Comparison of ENCODE assay signal across 8 mouse cellular contexts in the genomic region with DNA sequence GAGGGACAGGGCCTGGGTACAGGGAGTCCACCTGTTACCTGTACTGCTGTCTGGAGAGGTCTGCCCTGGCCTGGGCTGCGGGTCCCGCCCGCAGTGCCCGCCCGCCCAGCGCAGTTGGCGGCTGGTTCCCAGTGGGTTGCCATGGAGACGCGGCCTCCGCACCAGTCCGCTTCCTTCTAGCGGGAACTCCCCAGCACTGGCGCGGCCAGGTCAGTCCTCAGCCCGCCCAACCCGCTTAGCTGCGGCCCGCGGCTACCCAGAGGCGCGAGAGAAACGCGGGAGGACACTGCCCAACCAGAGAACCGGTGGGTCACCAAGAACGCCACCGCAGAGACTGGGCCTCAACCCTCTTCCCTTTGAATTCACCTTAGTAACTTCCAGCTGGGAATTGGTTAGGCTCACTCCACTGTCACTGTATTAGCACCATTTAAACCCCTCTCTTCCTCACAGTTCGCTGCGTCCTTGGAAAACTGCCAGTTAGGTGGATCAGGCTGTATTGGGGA. TPM values are rescaled to one million over a fixed set of nuclear protein-coding genes. Genes with fewer than 3 reads are reported as not detected.
DNase-seq lines count a peak whose midpoint lies in the region; ATAC-seq and TF ChIP-seq lines count a peak whose summit lies in the region.

Deup1 (minus strand) TSS at position 149 of the 503 bp plus-strand sequence.

- H3K27ac ChIP-seq in limb, embryonic 12.5 days: no peak within 1 kb of the TSS
- H3K27ac ChIP-seq in midbrain, embryonic 13.5 days: no peak within 1 kb of the TSS
- peak within 1 kb of the TSS; percentile 85 for H3K27ac ChIP-seq in testis, adult 2 months (ENCODE audit: control insufficient read depth, insufficient read depth, low read depth, low read length)

- peak; percentile 57 for TF ChIP-seq POLR2A in testis, adult 2 months (IDR thresholded peaks at IDR 0.05; ENCODE audit: control insufficient read depth, low read depth, low read length)

- WGBS in limb, embryonic 12.5 days: 1% methylated on average over 28 of the region's 28 CpGs
- under 1% methylated on average over 28 of the region's 28 CpGs for WGBS in midbrain, embryonic 13.5 days

- peak within 1 kb of the TSS; percentile 69 for H3K4me2 ChIP-seq in limb, embryonic 12.5 days
- H3K4me2 ChIP-seq in midbrain, embryonic 13.5 days (replicated peaks): peak within 1 kb of the TSS; percentile 72

- no peaks in the 10 kb centered on the region for H3K36me3 ChIP-seq in limb, embryonic 12.5 days
- no peaks in the 10 kb centered on the region for H3K36me3 ChIP-seq in midbrain, embryonic 13.5 days
- H3K36me3 ChIP-seq in testis, adult 2 months (ENCODE audit: control insufficient read depth, insufficient read depth, low read length): no peaks in the 10 kb centered on the region

- peak within 1 kb of the TSS; percentile 37 for H3K4me3 ChIP-seq in limb, embryonic 12.5 days (replicated peaks)
- peak within 1 kb of the TSS; percentile 41 for H3K4me3 ChIP-seq in midbrain, embryonic 13.5 days (replicated peaks)
- peak within 1 kb of the TSS; percentile 71 for H3K4me3 ChIP-seq in testis, adult 2 months (ENCODE audit: control insufficient read depth, low read depth, low read length)

- peak; percentile 71 for DNase-seq in Muller cell, postnatal 12 days (ENCODE audit: inconsistent ontology term)
- DNase-seq in adrenal gland, postnatal 14 days: peak; percentile 61
- DNase-seq in gastrocnemius, postnatal 25 days: peak; percentile 10
- peak; percentile 43 for DNase-seq in kidney, adult 11 months
- no peak for DNase-seq in thymus, postnatal 10 days (ENCODE audit: low spot score in 2 of 2)

- TF ChIP-seq CTCF in testis, adult 2 months (IDR thresholded peaks at IDR 0.05; ENCODE audit: control insufficient read depth, insufficient read depth, insufficient replicate concordance, low read depth, low read length): no peak

- H3K9me3 ChIP-seq in limb, embryonic 12.5 days: no peaks in the 10 kb centered on the region
- H3K9me3 ChIP-seq in midbrain, embryonic 13.5 days: no peaks in the 10 kb centered on the region

- peaks cover 17% of the 10 kb centered on the region for H3K4me1 ChIP-seq in limb, embryonic 12.5 days (replicated peaks)
- H3K4me1 ChIP-seq in midbrain, embryonic 13.5 days (replicated peaks): peaks cover 8% of the 10 kb centered on the region
- H3K4me1 ChIP-seq in testis, adult 2 months (ENCODE audit: control insufficient read depth, insufficient read depth, low read length): peaks cover 5% of the 10 kb centered on the region

- peak within 1 kb of the TSS; percentile 35; the same call in 1 of the 2 replicates for H3K9ac ChIP-seq in limb, embryonic 12.5 days (replicated peaks)
- H3K9ac ChIP-seq in midbrain, embryonic 13.5 days (replicated peaks): peak within 1 kb of the TSS; percentile 51; the same call in 1 of the 2 replicates

- ATAC-seq in limb, embryonic 12.5 days (ENCODE audit: insufficient number of reproducible peaks, insufficient read depth, low FRiP score, low TSS enrichment, low read depth): peak; percentile 79
- peak; percentile 91 for ATAC-seq in midbrain, embryonic 13.5 days

- H3K27me3 ChIP-seq in limb, embryonic 12.5 days: peaks cover 16% of the 10 kb centered on the region
- H3K27me3 ChIP-seq in midbrain, embryonic 13.5 days: no peaks in the 10 kb centered on the region; the same call in 1 of the 2 replicates
- H3K27me3 ChIP-seq in testis, adult 2 months (ENCODE audit: control insufficient read depth, insufficient read depth, low read length): no peaks in the 10 kb centered on the region

RNA-seq across cellular contexts. Expression of gene Deup1, which starts in this region (rescaled TPM):
- total RNA-seq in adrenal gland, postnatal 14 days (2021): 0.37 and 0.38 TPM in 2 replicates
- total RNA-seq in gastrocnemius, postnatal 25 days (2021): not detected
- 0.06 and 0.18 TPM in 2 replicates for polyA plus RNA-seq in limb, embryonic 12.5 days (2016; fragmentation: Nextera tagmentation; extraction: Ambion mirVana)
- 0.96 and 1.0 TPM in 2 replicates for polyA plus RNA-seq in midbrain, embryonic 13.5 days (2015; fragmentation: Nextera tagmentation; extraction: Ambion mirVana)
- polyA plus RNA-seq in testis, adult 2 months (2012; rRNA removed): 73.6 and 78.6 TPM in 2 replicates

Comparison
In these comparisons a context has a peak if more than half of its experiments do, and no peak if none do; other contexts are left out.
1. RNA of gene Deup1 (polyA plus RNA-seq): 73.6 to 78.6 TPM in testis, adult 2 months; 0.96 to 1.0 TPM in midbrain, embryonic 13.5 days and 0.06 to 0.18 TPM in limb, embryonic 12.5 days; every median in the first group is over 10 times any median in the second.
2. Peak in DNase-seq in adrenal gland, postnatal 14 days; RNA of the gene not detected or under 1 TPM.
3. Peak in DNase-seq in gastrocnemius, postnatal 25 days; RNA of the gene not detected or under 1 TPM.
4. Peak in ATAC-seq, H3K4me3 ChIP-seq, H3K9ac ChIP-seq and H3K4me2 ChIP-seq in limb, embryonic 12.5 days; RNA of the gene not detected or under 1 TPM.
5. DNase-seq: peak in Muller cell, postnatal 12 days (single experiment) and kidney, adult 11 months (single experiment); none in thymus, postnatal 10 days (0 of 2).
6. Peak in every context shown above with its lines, with median percentiles within 50 percentile points of each other: H3K4me3 ChIP-seq.